Mouse (Mus musculus) embryo, embryonic 10.5 days (tissue): ENCODE data around the gene Gm29289.
"Not testable (repeated sequence)": the region's sequence is repeated elsewhere in the genome, so short reads cannot be mapped to it uniquely, and the experiment has no call there.

Source experiments
- DNase-seq: peaks from one replicate; pipeline ENCODE4 v3.0.0-alpha.2; 2015; ENCODE audit warnings: low spot score

Gm29289 gene

GRCm38 (mm10) chrY:2932282-2932681, at the start of gene Gm29289:
Gm29289 (plus strand) TSS chrY:2932582.
- DNase-seq, result not testable (repeated sequence)

- not testable (repeated sequence) for DNase-seq
Measured at GRCm38 (mm10) chrY:2900689-2901088, 31.7 kb upstream of the Gm29289 start, which contains the start of gene Gm10352. Gm10352 (plus strand) TSS chrY:2900989.
